Mouse (Mus musculus): Measurements from ENCODE around the gene Dctd.
A peak's percentile ranks its signal among the peaks of the same experiment; 100 is the strongest.
"Not testable (repeated sequence)": the region's sequence is repeated elsewhere in the genome, so short reads cannot be mapped to it uniquely, and the experiment has no call there.

Dctd gene

GRCm38 (mm10) chr8:48145766-48146165, 46.9 kb downstream of the Dctd start:
- no peak for DNase-seq (ENCODE audit: low spot score in 2 of 2)

- no peak for DNase-seq (ENCODE audit: low spot score in 2 of 2)
Observed at GRCm38 (mm10) chr8:48146449-48146848, 47.6 kb downstream of the Dctd start.

DNA sequence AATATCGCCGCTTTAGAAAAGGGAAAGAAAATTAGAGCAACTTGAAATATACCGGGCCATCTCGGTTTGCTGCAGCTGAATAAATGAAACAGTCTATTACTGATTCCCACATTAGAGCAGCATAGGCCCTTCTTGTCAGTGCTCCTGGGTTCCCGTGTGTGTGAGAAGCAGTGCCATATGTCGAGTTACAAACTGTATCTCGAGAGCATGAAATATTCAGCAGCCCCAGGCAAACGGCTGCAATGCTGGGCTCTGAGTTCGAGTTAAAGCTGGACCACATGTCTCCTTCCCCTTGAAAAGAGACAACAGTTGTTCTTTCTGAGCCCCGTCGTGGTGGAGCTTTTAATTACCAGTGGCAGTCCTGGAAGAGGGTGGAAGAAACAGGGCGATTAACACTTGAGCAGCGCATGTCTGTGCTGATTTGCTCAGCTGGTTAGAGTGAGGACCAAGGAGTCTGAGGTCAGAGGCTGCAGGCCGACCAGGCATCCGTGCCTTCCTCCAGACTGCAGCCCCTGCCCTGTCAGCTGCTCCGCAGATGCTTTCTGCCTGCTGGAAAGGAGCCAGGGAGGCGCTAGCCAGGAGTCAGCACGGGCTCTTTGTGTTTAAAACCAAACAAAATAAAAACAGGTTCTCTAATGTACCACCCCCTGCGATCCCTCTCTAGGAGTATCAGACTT, 53.3 kb downstream of the Dctd start:
- no peak for DNase-seq (ENCODE audit: low spot score in 2 of 2)

DNA sequence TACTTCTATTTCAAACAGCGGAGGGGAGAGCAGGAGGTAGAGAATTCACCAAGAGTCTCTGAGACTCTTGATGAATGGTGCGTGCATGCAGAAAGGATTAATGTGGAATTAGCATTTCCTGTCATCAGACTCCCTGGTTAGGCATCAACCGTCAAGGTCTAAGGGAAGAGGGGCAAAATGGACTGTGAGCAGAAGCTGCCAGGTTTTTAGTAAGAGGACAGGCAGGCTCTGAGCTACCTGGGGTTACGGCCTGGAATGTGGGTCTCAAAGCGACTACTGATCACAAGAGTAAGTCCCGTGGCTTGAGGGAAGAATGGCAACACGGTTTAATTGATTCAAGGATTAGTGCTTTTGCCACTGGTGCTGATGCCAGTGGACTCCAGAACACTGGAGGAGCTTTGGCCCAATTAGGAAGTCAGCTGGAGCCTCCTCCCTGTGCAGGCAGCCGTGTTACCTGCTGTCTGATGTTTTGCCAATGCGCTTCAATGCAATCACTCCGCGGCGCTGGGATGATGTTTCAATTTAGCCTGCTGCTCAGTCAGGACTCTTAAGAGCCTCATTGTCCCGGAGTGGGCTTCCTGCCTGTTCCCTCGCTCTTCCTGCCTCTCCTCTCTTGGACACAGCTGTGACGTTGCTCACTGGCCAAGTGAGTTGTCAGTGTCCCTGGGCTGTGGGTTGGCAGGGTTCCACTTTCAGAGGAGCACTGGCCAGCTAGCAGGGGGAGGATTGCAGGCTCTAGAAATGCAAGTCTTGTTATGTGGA, 54.6 kb downstream of the Dctd start:
- DNase-seq (ENCODE audit: low spot score in 2 of 2), result peak in 1 of 2 experiments; percentile 26

GRCm38 (mm10) chr8:48157718-48158117, 58.8 kb downstream of the Dctd start:
- no peak for DNase-seq (ENCODE audit: low spot score in 2 of 2)

DNA sequence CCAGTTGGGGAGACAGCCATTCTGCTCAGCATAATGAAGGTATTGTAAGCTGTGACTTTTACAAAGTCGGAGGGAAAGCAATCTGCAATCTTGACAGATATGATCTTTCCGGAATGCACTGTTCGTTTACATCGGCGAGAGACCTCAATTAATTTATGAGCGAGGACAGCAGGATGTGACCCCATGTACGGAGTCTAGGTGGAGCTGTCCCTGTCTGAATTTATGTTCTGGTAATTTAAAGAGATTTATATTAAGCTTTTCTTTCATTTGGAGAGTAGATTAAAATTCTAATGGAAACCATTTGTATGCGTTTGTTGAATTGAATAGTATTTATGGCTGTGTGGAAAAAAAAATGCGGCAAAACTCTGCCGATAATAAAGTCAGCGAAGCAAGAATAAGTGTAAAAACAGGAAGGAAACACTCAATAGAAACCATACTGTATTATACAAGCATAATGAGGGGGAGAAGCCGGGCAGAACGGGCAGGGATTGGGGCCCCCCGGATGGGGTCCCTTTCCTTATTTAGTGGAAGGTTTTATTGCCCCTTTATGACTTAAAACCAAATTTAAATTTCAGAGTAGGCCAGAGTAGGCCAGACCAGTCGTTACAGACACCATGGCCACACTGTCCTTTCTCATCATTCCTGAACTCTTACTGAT, 59.8 kb downstream of the Dctd start:
- DNase-seq (ENCODE audit: low spot score in 2 of 2), result no peak

GRCm38 (mm10) chr8:48177406-48177805, 78.5 kb downstream of the Dctd start:
- DNase-seq (ENCODE audit: low spot score in 2 of 2), result no peak

DNA sequence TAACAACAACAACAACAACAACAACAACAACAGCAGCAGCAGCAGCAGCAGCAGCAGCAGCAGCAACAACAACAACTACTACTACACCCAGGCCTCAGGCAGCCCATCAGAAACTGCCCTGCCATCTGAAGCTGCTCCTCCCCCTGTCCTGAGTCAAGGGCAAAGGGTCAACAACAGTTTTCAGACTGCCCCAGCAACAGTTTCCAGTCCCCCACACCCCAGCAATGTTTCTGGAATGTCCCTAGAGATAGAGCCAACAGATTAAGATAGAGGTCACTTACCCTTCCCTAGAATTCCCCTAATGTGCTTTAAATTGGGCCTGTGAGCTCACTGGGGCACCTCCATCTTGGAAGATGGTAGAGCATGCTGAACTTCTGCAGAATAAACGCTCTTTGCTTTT, 79.0 kb downstream of the Dctd start:
- DNase-seq (ENCODE audit: low spot score in 2 of 2), result no peak

DNA sequence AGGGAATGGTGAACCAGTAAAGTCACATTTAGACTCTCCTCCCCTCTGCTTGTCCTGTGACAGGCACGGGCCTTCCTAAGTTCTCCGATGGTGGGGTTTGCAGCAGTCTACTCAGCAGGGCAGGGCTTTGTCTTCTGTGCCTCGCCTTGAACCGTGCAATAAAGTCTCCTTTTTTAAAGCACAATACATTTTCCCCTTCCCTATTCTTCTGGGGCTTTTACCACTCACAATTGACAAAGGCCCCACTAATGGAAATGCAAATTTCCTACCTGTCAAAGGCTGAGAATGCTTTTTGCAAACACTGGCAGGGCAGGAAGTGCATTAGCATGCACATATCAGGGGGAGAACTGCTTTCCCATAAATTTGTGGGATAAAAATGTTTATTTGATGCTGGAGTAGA, 80.1 kb downstream of the Dctd start:
- DNase-seq (ENCODE audit: low spot score in 2 of 2), result no peak

DNA sequence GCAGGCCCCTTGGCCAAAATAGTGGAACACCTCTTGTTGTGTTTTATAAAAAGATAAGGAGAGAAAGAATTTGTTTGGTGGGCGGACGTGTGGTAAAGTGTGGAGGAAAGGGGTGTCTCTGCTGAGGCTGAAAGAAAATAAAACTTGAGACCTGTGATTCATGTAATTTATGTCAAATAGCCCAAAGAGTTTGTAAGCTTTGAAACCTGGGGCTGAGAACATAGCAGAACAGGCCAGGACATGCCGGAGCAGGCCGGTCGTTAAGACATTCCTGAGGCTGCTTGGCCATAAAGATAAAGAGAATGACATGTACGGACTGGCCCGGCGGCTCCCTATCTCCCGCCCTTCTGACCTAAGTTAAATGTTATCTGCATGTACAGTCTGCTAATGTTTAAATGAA, 81.3 kb downstream of the Dctd start:
- DNase-seq (ENCODE audit: low spot score in 2 of 2), result not testable (repeated sequence)

GRCm38 (mm10) chr8:48181000-48181399, 82.1 kb downstream of the Dctd start:
- no peak for DNase-seq (ENCODE audit: low spot score in 2 of 2)

DNA sequence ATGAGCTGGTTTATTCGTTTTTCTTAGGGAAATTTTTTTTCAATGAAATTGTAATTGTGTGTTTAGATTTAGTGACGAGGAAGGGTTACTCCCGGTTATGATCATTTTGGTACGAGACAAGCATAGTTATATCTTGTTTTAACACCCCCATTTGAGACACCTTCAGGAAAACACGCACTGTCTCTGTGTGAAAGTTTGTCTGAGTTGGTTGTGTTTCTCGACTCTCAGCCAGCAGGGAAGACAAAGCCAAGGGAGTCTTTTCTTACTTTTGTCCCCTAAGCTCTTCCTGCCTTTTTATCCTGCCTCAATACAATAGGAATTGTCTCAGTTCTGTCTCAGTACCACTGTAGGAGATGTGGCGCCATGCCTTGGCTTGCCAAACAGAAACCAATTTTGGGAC, 84.9 kb downstream of the Dctd start:
- DNase-seq (ENCODE audit: low spot score in 2 of 2), result no peak

GRCm38 (mm10) chr8:48188586-48188985, 89.7 kb downstream of the Dctd start:
- DNase-seq (ENCODE audit: low spot score in 2 of 2), result no peak

DNA sequence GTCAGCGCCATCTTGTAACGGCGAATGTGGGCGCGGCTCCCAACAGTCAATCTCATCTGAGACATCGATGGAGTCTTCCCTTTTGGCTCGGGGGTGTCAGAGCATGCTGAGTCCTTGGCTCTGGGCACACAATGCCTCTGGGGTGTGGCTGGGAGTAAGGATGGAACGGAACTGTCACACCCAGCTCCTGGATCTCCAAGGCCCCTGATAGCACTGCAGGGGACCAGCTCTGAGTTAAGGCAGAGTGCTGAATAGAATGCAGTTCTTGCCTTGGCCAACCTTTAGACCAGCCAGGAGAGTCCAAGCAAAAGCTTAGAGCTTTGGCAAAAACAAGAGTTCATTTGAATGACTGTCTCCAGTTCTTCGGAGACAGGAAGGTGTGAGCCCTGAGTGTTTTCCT, 97.1 kb downstream of the Dctd start:
- no peak for DNase-seq (ENCODE audit: low spot score in 2 of 2)

DNA sequence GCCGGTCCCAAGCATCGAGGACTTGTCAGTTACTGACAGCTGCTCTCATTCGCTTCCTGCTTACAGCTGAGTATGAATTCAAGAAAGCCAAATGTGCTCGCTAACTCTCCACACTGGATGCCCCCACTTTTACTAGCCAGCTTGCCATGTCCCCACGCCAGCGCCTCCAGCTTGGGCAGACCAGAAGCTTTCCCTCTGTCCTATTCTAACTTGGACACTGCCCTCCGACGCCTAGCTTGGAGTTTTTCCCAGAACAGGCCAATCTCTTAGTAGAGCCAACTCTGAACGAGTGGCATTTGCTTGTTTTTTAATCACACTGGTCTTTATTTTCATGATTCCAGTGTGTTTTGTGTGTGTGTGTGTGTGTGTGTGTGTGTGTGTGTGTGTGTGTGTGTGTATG, 100.3 kb downstream of the Dctd start:
- DNase-seq (ENCODE audit: low spot score in 2 of 2), result no peak

DNA sequence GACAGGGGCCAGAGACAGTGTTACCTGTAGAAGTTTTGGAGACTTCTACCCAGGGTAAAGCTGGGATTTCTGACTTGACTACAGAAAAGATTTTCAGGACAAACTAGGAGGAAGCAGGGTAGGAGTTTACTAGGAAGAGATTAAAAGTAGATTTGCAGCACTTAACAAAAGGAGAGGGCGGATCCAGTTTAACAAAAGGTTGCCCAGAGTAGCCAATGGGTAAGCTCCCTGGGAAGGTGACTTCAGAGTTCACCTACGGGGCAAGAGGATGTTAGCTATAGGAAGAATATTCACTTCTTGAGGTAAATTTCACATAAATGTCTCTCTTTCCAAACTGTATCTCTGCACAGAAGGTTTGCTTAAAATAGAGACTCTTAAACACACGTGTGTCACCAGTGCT, 103.7 kb downstream of the Dctd start:
- no peak for DNase-seq (ENCODE audit: low spot score in 2 of 2)
